In genomic region chr5:134314068-134314674, GRCm38 (mm10) we compare ENCODE assay signal across 8 mouse cellular contexts. TPM values are rescaled to one million over a fixed set of nuclear protein-coding genes. Genes with fewer than 3 reads are reported as not detected.
DNase-seq lines count a peak whose midpoint lies in the region; ATAC-seq and TF ChIP-seq lines count a peak whose summit lies in the region.

No protein-coding gene starts in this region.

- H3K27me3 ChIP-seq in thymus, adult 2 months (ENCODE audit: control insufficient read depth, insufficient read depth, low read length): no peaks in the 10 kb centered on the region
- no peaks in the 10 kb centered on the region for H3K27me3 ChIP-seq in heart, embryonic 13.5 days (replicated peaks)
- no peaks in the 10 kb centered on the region for H3K27me3 ChIP-seq in limb, embryonic 14.5 days (ENCODE audit: control insufficient read depth, insufficient read depth, low read length)

- 0 out of 2 replicates have a peak, but pooled peaks cover 3% of the 10 kb centered on the region for H3K36me3 ChIP-seq in thymus, adult 2 months (ENCODE audit: control insufficient read depth, insufficient read depth, low read length)
- peaks cover 28% of the 10 kb centered on the region for H3K36me3 ChIP-seq in heart, embryonic 13.5 days
- peaks cover 23% of the 10 kb centered on the region for H3K36me3 ChIP-seq in limb, embryonic 14.5 days (ENCODE audit: control insufficient read depth, insufficient read depth, low read length)

- H3K27ac ChIP-seq in thymus, adult 2 months (ENCODE audit: control insufficient read depth, insufficient read depth, low read length): peak overlapping the region; percentile 88
- H3K27ac ChIP-seq in heart, embryonic 13.5 days (replicated peaks): peak overlapping the region; percentile 100
- peak overlapping the region; percentile 100 for H3K27ac ChIP-seq in limb, embryonic 14.5 days (replicated peaks; ENCODE audit: low read depth, low read length)

- peak; percentile 12; the same call in 1 of the 2 replicates for ATAC-seq in heart, embryonic 13.5 days (ENCODE audit: extremely low read depth, insufficient number of reproducible peaks, low FRiP score, low TSS enrichment)
- ATAC-seq in limb, embryonic 14.5 days (ENCODE audit: low FRiP score, low read depth): peak; percentile 10

- 0 out of 2 replicates have a peak, but pooled peaks have one; percentile 13 for TF ChIP-seq POLR2A in thymus, adult 2 months (IDR thresholded peaks at IDR 0.05; ENCODE audit: control insufficient read depth, extremely low read depth, insufficient read depth, low read length, poor library complexity)
- TF ChIP-seq POLR2A in limb, embryonic 14.5 days (IDR thresholded peaks at IDR 0.05; ENCODE audit: borderline replicate concordance, extremely low read depth, insufficient read depth, insufficient read length): peak; percentile 6; the same call in 1 of the 2 replicates

- H3K9me3 ChIP-seq in heart, embryonic 13.5 days: no peaks in the 10 kb centered on the region
- no peaks in the 10 kb centered on the region for H3K9me3 ChIP-seq in limb, embryonic 14.5 days (ENCODE audit: control insufficient read depth, low read length)

- H3K4me1 ChIP-seq in thymus, adult 2 months (replicated peaks; ENCODE audit: control insufficient read depth, insufficient read depth, low read length): peaks cover 20% of the 10 kb centered on the region
- peaks cover 53% of the 10 kb centered on the region for H3K4me1 ChIP-seq in heart, embryonic 13.5 days
- peaks cover 20% of the 10 kb centered on the region for H3K4me1 ChIP-seq in limb, embryonic 14.5 days (ENCODE audit: control insufficient read depth, insufficient read depth, low read length)

- H3K9ac ChIP-seq in heart, embryonic 13.5 days: peak overlapping the region; percentile 100
- H3K9ac ChIP-seq in limb, embryonic 14.5 days (ENCODE audit: low read depth, low read length, severe bottlenecking): peak overlapping the region; percentile 99

- 2% methylated on average over 53 of the region's 64 CpGs for WGBS in thymus, adult 2 months
- WGBS in heart, embryonic 13.5 days: under 1% methylated on average over 32 of the region's 64 CpGs
- WGBS in limb, embryonic 14.5 days: 2% methylated on average over 44 of the region's 64 CpGs

- peak overlapping the region; percentile 87 for H3K4me2 ChIP-seq in heart, embryonic 13.5 days
- H3K4me2 ChIP-seq in limb, embryonic 14.5 days (replicated peaks; ENCODE audit: low read depth, low read length, severe bottlenecking): peak overlapping the region; percentile 67

- DNase-seq in adrenal gland, postnatal 14 days: peak; percentile 76
- no peak for DNase-seq in adrenal gland, postnatal 25 days
- DNase-seq in thymus, adult 2 months: no peak
- no peak for DNase-seq in thymus, postnatal 14 days
- no peak for DNase-seq in limb, embryonic 14.5 days (ENCODE audit: low spot score)
- peak; percentile 85 for DNase-seq in neural tube, embryonic 10.5 days (ENCODE audit: extremely low spot score, low spot score)
- no peak for DNase-seq in right cerebral cortex, adult 18-20 months

- no peak for TF ChIP-seq CTCF in thymus, adult 2 months (IDR thresholded peaks at IDR 0.05; ENCODE audit: borderline replicate concordance, control insufficient read depth, extremely low read depth, insufficient read depth, low read length, poor library complexity)

- peak overlapping the region; percentile 79 for H3K4me3 ChIP-seq in thymus, adult 2 months (ENCODE audit: control insufficient read depth, insufficient read depth, low read length)
- H3K4me3 ChIP-seq in heart, embryonic 13.5 days: peak overlapping the region; percentile 96
- H3K4me3 ChIP-seq in limb, embryonic 14.5 days (replicated peaks; ENCODE audit: low read length): peak overlapping the region; percentile 94

RNA-seq across cellular contexts. Expression of gene Gtf2i, which starts 0.4 kb away (rescaled TPM):
- total RNA-seq in adrenal gland, postnatal 14 days (2021): 231 and 237 TPM in 2 replicates
- 236 and 293 TPM in 2 replicates for total RNA-seq in adrenal gland, postnatal 25 days (2021)
- polyA plus RNA-seq in thymus, adult 2 months (2012; rRNA removed): 131 and 136 TPM in 2 replicates
- 125 and 127 TPM in 2 replicates for polyA plus RNA-seq in heart, embryonic 13.5 days (2015; fragmentation: Nextera tagmentation; extraction: Ambion mirVana)
- polyA plus RNA-seq in limb, embryonic 14.5 days (2012; rRNA removed): 186 and 190 TPM in 2 replicates
- 169 and 195 TPM in 2 replicates for polyA plus RNA-seq in limb, embryonic 14.5 days (2014; fragmentation: Nextera tagmentation; extraction: Ambion mirVana)

Comparison
In these comparisons a context has a peak if more than half of its experiments do, and no peak if none do; other contexts are left out.
1. DNase-seq: peak in adrenal gland, postnatal 14 days (single experiment) and neural tube, embryonic 10.5 days (single experiment); none in adrenal gland, postnatal 25 days (single experiment), thymus, adult 2 months (single experiment), thymus, postnatal 14 days (single experiment), limb, embryonic 14.5 days (single experiment) and right cerebral cortex, adult 18-20 months (single experiment).
2. Peak in every context shown above with its lines, with median percentiles within 50 percentile points of each other: H3K27ac ChIP-seq and H3K4me3 ChIP-seq.